Mouse (Mus musculus) layer of hippocampus, postnatal 10 days (tissue): Measurements from ENCODE around the gene Naa30. TPM values are rescaled to one million over a fixed set of nuclear protein-coding genes. Genes with fewer than 3 reads are reported as not detected.
"Not testable (repeated sequence)": the region's sequence is repeated elsewhere in the genome, so short reads cannot be mapped to it uniquely, and the experiment has no call there.

Experiments
- DNase-seq, 2 experiments: peaks; one replicate each; pipeline ENCODE4 v3.0.0; 2021; ENCODE audit warnings: low spot score in 2 of 2
- long read RNA-seq: library from polyadenylated mRNA; stranded (forward); transcript quantifications from one replicate; pipeline ENCODE4 v2.0.0, GENCODE M21; 2023
- total RNA-seq, 2 experiments: library from RNA; stranded (reverse); gene quantifications; 2 replicates each; pipeline ENCODE4 v1.2.3; 2021

Naa30 gene
- 10 to 100 TPM; 36.5 to 36.9 TPM for total RNA-seq
- long read RNA-seq, full-length matches to known transcripts = 24 of 31 reads
- long read RNA-seq, partial matches to known transcripts = 3 of 31 reads
- long read RNA-seq, other reads (novel, unspliced or antisense) = 4 of 31 reads

DNA sequence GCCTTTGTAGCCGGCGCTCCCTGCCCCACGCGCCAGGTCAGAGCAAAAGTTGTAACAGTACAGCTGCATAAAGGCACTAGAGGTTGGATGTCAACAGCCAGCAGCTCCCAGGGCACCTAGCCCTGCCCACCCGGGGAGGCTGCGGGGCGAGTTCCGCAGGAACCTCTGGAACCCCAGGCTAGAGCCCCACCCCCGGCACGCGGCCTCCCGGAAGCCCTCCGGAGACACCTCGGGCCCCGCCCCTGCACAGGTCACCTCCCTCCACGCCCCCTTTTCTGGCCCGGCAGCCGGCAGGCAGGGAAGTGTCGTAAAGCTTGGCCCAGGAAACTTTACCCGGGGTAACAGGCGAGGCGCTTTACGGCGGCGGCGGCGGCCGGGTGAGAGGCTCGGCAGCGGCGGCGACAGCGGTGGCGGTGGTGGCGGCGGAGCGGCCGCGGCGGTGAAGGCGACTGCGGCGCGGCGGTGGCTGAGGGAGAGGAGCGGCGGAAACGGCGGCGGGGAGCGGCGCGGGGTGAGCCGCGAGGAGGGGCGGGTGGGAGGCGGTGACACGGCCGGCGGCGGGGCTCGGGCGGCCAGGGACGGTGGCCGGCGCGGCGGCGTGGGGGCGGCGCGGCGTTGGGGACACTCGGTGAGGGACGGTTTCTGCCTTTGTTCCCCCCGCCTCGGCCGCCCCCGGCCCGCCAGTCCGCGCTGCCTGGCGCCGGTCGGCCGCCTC is at the start of gene Naa30:
Gene Naa30 (plus strand): TSS at position 360 of the 715 bp plus-strand sequence.
- DNase-seq = peak; percentile 94 to 96

- DNase-seq = peak; percentile 13 to 27
These were observed 44.8 kb upstream of the Naa30 start for GRCm38 (mm10) chr14:49127162-49127779.

- DNase-seq = no peak
These were observed 43.3 kb upstream of the Naa30 start for GRCm38 (mm10) chr14:49128544-49129263.

- no peak for DNase-seq
These were observed 39.6 kb upstream of the Naa30 start for GRCm38 (mm10) chr14:49132391-49132790.

- DNase-seq = no peak
These were observed 33.9 kb upstream of the Naa30 start for GRCm38 (mm10) chr14:49138171-49138570.

GRCm38 (mm10) chr14:49140756-49141155 is 31.3 kb upstream of the Naa30 start:
- no peak for DNase-seq

GRCm38 (mm10) chr14:49153801-49154200 is 18.2 kb upstream of the Naa30 start:
- peak; percentile 70 to 73 for DNase-seq

DNA sequence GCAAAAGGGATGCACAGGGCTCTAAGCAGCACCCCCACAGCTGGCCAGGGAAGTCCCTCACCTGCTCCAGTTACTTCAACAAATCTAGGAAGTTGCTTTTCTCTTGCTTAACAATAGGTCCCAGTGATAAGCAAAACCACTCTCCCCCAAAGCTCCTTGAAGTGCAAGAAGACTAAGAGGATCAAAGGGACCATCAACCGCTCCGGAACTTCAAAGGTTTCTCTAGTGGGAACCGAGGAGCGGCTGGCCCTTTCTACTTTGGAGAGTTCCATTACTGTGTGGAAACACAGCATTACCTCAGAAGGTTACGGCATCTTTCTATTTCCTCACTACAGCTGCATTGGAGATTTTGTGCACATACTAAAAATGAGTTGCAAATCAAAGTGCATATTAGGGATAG is 16.5 kb upstream of the Naa30 start:
- DNase-seq = no peak

DNA sequence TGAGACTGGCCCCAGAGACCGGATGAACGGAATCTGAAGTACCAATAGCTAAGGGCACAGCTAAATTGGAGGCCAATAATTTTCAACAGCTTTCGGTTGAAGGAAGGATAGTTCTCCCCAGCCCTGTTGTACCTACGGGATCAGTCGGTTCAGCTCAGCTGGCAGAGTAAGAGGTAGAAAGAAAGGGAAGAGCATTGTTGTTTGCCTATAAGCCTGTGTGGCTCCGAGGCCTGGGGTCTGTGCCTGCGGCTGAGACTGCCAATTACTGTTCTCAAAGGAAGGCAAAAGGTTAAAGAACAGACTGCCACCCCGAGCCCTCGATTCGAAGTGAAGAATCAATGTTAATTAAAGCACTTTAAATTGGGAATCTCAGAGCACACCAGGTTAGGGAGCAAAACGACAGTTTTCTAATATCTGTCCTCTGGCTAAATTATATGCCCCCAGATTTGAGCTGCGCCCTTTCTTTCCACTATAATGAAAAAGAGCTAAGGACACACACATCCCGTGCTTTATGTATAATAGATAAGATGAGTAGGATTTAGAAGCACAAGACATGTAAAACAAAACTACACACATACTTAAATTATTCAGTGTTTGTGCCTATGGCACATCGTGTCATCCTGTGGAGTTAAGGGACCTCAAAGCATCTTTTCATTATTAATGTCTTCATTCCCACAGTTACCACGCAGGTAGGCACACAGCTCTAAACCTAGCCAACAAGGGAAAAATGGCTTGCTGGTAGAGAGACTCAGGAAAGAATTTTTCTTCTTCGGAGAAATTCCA is 13.7 kb upstream of the Naa30 start:
- DNase-seq = no peak

DNA sequence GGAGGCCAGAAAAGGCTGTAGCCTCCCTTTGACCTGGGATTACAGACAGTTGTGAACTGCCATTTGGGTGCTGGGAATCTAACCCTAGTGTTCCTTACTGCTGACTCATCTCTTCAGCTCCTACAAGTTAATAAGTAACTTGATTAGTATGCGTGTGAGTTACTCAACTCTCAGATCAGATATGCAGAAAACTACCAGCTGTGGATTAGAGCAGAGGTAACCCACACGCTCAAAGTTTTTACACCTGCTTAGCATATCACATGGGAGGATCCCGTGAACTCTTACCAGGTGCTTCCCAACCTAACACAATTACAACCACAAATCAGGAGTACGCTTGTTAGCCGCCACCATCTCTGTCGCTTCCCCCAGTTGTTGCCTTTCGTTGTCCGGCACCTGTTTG is 740 bp upstream of the Naa30 start:
- no peak for DNase-seq

GRCm38 (mm10) chr14:49172582-49172988 is 559 bp downstream of the Naa30 start:
- DNase-seq = peak; percentile 63 to 73

GRCm38 (mm10) chr14:49173290-49174135 is 1.5 kb downstream of the Naa30 start:
- DNase-seq = no peak

GRCm38 (mm10) chr14:49179736-49180135 is 7.7 kb downstream of the Naa30 start:
- DNase-seq = no peak

GRCm38 (mm10) chr14:49186270-49186669 is 14.2 kb downstream of the Naa30 start:
- no peak for DNase-seq

DNA sequence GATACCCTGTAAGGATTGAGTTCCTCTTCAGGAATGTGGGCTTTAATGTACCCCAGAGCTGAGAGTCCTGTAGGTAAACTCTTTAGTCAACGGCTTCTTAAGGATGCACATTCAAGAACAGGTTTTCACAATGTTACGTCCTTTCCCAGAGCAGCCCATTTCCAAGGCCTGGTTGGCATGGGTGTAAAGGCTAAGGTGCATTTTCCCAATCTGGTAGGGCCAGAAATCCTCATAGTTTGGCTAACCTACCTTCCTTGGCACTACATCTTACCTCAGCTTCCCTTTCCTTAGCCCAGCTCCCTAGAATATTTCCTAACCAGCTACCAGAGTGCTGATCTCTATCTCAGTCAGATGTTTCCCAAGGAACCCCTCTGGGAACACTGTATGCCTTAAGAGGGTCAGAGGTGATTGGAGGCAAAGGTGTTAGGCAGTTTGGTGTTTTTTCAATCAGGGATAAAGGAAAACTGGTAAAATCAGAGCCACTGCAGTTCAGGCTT is 25.1 kb downstream of the Naa30 start:
- no peak for DNase-seq

GRCm38 (mm10) chr14:49201073-49201778 is 29.2 kb downstream of the Naa30 start:
- DNase-seq = no peak

GRCm38 (mm10) chr14:49210215-49210614 is 38.2 kb downstream of the Naa30 start:
- DNase-seq = not testable (repeated sequence)

GRCm38 (mm10) chr14:49218677-49219076 is 46.7 kb downstream of the Naa30 start:
- DNase-seq = no peak

DNA sequence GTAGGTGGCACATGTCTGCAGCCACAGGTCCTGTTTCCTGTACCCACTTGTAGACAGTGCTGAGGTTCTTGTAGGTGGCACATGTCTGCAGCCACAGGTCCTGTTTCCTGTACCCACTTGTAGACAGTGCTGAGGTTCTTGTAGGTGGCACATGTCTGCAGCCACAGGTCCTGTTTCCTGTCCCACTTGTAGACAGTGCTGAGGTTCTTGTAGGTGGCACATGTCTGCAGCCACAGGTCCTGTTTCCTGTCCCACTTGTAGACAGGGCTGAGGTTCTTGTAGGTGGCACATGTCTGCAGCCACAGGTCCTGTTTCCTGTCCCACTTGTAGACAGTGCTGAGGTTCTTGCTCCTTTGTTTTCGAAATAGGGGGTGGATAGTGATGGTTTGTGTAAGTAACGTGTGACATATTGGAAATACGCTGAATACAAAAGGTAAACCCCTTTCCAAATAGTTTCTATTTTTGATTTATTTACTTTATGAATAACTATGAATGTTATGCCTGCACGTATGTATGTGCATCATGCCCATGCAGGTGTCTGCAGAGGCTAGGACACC is 47.5 kb downstream of the Naa30 start:
- not testable (repeated sequence) for DNase-seq
